Mouse (Mus musculus): ENCODE measurements around the gene Hpn. TPM values are rescaled to one million over a fixed set of nuclear protein-coding genes. Genes with fewer than 3 reads are reported as not detected.
A peak's percentile ranks its signal among the peaks of the same experiment; 100 is the strongest.

Gene Hpn
- total and polyA plus RNA-seq, 2 experiments from 2014 or later: 0.88 TPM; not detected in 1

DNA sequence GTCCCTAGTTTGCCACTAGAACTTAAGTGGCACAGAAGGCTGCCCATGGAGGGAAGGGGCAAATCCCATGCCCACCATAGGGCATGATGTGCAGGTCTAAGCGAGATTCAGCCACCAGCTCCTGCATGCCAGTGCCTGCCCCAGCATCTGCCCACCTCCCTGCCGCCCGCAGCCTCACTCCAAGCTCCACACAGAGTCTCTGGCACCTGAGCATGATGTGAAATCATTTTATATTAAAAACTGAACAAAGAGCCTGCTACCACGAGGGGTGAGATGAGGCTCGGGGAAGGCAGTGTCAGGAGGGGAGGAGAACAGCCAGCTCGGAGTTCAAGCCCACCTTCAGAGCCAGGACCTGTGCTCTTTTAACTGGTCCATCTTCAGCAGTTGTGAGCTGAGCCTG lies 44.8 kb downstream of the Hpn start:
- no peaks in the 10 kb centered on the region for H3K27me3 ChIP-seq (ENCODE audit: insufficient read depth, low read length)
- ATAC-seq (no peak), DNase-seq (ENCODE audit: low spot score) (no peak)
- TF ChIP-seq CTCF (IDR thresholded peaks at IDR 0.05; ENCODE audit: low read depth): no peak
- H3K4me3 ChIP-seq (ENCODE audit: low read length): no peak overlapping the region
- no peaks in the 10 kb centered on the region for H3K9me3 ChIP-seq (ENCODE audit: low read length)
- H3K27ac ChIP-seq: no peak overlapping the region
- H3K4me2 ChIP-seq (ENCODE audit: low read depth, low read length): no peak overlapping the region
- no peaks in the 10 kb centered on the region for H3K4me1 ChIP-seq (ENCODE audit: insufficient read depth, low read length)
- H3K9ac ChIP-seq (replicated peaks; ENCODE audit: low read length): no peak overlapping the region
- H3K36me3 ChIP-seq (ENCODE audit: insufficient read depth, low read length): no peaks in the 10 kb centered on the region
- 70% methylated on average over 6 of the region's 6 CpGs for WGBS

DNA sequence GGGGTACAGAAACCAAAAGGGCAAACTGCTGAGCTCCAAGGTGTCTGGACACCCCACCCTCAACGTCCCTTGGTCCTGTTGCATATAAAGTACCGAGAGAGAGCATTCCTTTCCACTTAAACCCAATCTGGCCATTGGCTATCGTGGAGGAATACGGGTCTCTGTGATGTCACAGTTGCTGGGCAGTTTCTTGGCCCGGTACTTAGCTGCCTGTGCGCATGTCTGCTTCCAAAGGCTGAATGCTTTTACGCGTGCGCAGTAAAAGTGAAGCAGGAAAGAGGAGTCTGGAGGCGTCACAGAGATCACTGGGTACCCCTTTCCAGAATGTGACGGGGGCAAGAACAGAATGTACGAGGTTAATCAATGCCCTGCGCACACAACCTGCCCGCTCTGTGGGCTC lies 45.6 kb downstream of the Hpn start:
- no peak for TF ChIP-seq CTCF (IDR thresholded peaks at IDR 0.05; ENCODE audit: low read depth)
- Histone ChIP-seq H3K9ac (replicated peaks; ENCODE audit: low read length) (no peak overlapping the region), H3K4me2 (ENCODE audit: low read depth, low read length) (no peak overlapping the region), H3K4me1 (ENCODE audit: insufficient read depth, low read length) (no peaks in the 10 kb centered on the region), H3K27ac (no peak overlapping the region), H3K36me3 (ENCODE audit: insufficient read depth, low read length) (no peaks in the 10 kb centered on the region), H3K4me3 (ENCODE audit: low read length) (no peak overlapping the region), H3K27me3 (ENCODE audit: insufficient read depth, low read length) (no peaks in the 10 kb centered on the region), H3K9me3 (ENCODE audit: low read length) (no peaks in the 10 kb centered on the region)
- ATAC-seq: no peak
- DNase-seq (ENCODE audit: low spot score): no peak
- 87% methylated on average over 14 of the region's 14 CpGs for WGBS

DNA sequence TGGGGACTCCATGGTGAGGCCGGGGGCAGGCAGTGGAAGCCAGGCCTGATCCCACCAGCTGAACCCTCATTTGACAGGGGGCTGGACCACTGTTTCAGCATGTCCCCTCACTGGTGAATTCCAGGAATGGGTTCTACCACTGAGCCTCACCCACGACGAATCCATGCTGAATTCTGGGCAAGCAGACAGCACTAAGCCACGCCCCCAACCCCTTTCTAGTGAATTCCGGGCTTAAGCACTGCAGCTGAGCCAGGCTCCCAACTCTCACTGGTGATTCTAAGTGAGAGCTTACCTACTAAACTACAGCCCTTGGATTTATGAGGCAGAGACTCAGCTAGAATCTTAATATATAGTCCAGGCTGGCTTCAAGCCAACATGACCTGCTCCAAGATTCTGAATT lies 47.3 kb downstream of the Hpn start:
- no peak for TF ChIP-seq CTCF (IDR thresholded peaks at IDR 0.05; ENCODE audit: low read depth)
- WGBS: 36% methylated on average over 5 of the region's 5 CpGs

DNA sequence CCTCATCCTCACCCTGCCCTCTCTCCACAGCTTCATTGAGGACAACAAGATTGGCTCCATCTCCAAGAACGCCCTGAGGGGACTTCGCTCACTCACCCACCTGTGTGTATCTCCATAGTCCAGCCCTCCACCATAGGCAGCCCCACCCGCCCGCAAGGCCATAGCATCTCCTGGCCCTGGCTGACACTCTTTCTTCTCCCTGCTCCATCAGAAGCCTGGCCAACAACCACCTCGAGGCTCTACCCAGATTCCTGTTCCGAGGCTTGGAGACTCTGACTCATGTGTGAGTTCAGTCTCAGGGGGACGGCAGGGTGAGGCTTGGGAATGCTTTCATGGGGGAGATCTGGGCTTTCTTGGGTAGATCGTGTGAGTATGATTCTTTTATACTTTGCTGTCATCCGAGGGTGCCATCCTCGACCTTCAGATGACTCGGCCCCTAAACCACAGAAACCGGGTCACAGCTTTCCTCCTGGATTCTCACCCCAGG lies 52.0 kb downstream of the Hpn start:
- WGBS: 84% methylated on average over 12 of the region's 12 CpGs
- TF ChIP-seq CTCF (IDR thresholded peaks at IDR 0.05; ENCODE audit: low read depth): no peak
- Histone ChIP-seq H3K4me1 (ENCODE audit: insufficient read depth, low read length) (no peaks in the 10 kb centered on the region), H3K36me3 (ENCODE audit: insufficient read depth, low read length) (no peaks in the 10 kb centered on the region), H3K4me2 (ENCODE audit: low read depth, low read length) (no peak overlapping the region), H3K4me3 (ENCODE audit: low read length) (no peak overlapping the region), H3K27me3 (ENCODE audit: insufficient read depth, low read length) (no peaks in the 10 kb centered on the region), H3K9me3 (ENCODE audit: low read length) (no peaks in the 10 kb centered on the region), H3K27ac (no peak overlapping the region), H3K9ac (replicated peaks; ENCODE audit: low read length) (no peak overlapping the region)
- DNase-seq (ENCODE audit: low spot score): no peak
- no peak for ATAC-seq

More for the DNA sequence above, 47.3 kb downstream of the Hpn start:
- no peak overlapping the region for H3K4me2 ChIP-seq (ENCODE audit: low read depth, low read length)
- no peaks in the 10 kb centered on the region for H3K36me3 ChIP-seq (ENCODE audit: insufficient read depth, low read length)
- H3K9me3 ChIP-seq (ENCODE audit: low read length): no peaks in the 10 kb centered on the region
- no peak overlapping the region for H3K4me3 ChIP-seq (ENCODE audit: low read length)
- no peak overlapping the region for H3K9ac ChIP-seq (replicated peaks; ENCODE audit: low read length)
- H3K4me1 ChIP-seq (ENCODE audit: insufficient read depth, low read length): no peaks in the 10 kb centered on the region
- ATAC-seq (peak; percentile 64), DNase-seq (ENCODE audit: low spot score) (peak; percentile 69)
- H3K27me3 ChIP-seq (ENCODE audit: insufficient read depth, low read length): no peaks in the 10 kb centered on the region
- no peak overlapping the region for H3K27ac ChIP-seq

DNA sequence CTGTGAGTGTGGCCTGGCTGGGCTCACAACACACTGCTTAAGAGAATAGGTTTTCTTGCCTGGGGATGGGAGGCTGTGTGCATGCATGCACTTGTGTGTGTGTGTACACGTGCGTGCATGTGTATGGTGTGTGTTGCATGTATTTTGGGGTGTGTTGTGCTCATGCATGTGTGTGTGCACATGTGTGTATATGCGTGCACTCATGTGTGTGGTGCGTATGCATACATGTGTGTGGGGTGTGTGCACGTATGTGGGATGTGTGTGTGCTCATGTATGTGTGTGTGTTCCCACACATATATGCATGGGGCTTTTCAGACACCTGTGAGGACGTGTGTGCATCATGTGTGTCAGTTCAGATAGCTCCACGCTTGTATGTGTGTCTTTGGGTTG lies 54.5 kb downstream of the Hpn start:
- H3K4me1 ChIP-seq (ENCODE audit: insufficient read depth, low read length): no peaks in the 10 kb centered on the region
- H3K4me3 ChIP-seq (ENCODE audit: low read length): no peak overlapping the region
- H3K27ac ChIP-seq: no peak overlapping the region
- no peak overlapping the region for H3K9ac ChIP-seq (replicated peaks; ENCODE audit: low read length)
- TF ChIP-seq CTCF (IDR thresholded peaks at IDR 0.05; ENCODE audit: low read depth): no peak
- WGBS: 90% methylated on average over 7 of the region's 7 CpGs
- no peaks in the 10 kb centered on the region for H3K36me3 ChIP-seq (ENCODE audit: insufficient read depth, low read length)
- H3K4me2 ChIP-seq (ENCODE audit: low read depth, low read length): no peak overlapping the region
- DNase-seq (ENCODE audit: low spot score): no peak
- no peaks in the 10 kb centered on the region for H3K9me3 ChIP-seq (ENCODE audit: low read length)
- no peaks in the 10 kb centered on the region for H3K27me3 ChIP-seq (ENCODE audit: insufficient read depth, low read length)
- no peak for ATAC-seq

DNA sequence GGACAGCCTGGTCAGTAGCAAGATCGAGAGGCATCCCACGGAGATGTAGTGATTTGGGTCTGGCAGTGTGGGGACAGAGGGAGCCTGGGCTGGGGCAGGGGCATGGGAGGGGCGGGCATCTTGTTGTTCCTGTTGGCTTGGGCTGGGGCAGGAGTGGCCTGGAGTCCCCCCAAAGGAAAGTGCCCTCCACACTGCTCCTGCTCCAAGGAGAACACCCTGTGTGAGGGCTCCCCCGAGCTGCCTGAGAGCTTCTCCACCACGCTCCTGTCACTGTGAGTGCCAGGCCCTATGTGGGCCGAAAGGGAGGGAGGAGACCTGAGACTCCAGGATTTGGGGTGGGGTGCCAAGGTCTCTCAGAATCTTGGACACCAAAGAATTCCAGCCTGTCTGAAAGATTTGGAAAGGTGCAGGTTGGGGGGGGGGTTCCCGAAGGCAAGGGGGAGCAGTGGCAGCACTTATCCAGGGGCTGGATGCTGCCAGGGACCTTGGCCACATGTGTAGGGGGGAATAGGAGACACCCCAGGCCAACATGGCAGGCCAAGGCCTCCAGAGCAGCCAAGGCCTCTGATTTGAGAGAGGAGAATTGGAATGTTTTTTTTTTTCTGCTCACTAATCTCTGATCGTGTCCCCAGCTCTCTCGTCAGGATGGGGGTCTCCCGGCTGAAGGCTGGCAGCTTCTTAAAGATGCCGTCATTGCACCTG lies 55.0 kb downstream of the Hpn start:
- H3K27ac ChIP-seq: no peak overlapping the region

DNA sequence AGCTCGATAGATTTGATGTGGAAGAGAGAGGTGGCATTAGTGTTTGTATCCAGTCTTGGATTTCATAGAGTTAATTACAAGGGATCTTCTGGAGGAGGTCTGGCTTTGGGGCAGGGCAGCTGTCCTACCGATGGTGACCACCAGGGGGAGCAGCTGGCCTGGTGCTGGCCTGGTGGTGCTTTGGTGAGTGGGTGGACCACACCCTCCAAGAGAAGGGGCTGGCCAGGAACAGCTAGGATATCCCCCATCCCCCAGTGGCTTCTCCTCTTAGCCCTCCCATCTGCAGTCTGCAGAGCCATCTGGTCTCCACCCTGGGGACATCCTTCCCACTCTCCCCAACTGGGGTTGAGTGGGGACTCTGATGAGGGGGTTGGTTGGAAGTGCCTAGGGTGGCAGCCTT lies 56.0 kb downstream of the Hpn start, which contains the start of gene Lgi4:
TSS of gene Lgi4 (plus strand) at position 235 of the 400 bp plus-strand sequence.
- Histone ChIP-seq H3K27me3 (ENCODE audit: insufficient read depth, low read length) (no peaks in the 10 kb centered on the region), H3K36me3 (ENCODE audit: insufficient read depth, low read length) (no peaks in the 10 kb centered on the region), H3K4me1 (ENCODE audit: insufficient read depth, low read length) (0 out of 2 replicates have a peak, but pooled peaks cover 3% of the 10 kb centered on the region), H3K4me3 (ENCODE audit: low read length) (no peak within 1 kb of the TSS), H3K4me2 (ENCODE audit: low read depth, low read length) (no peak within 1 kb of the TSS), H3K9ac (replicated peaks; ENCODE audit: low read length) (no peak within 1 kb of the TSS), H3K9me3 (ENCODE audit: low read length) (no peaks in the 10 kb centered on the region), H3K27ac (no peak within 1 kb of the TSS)
- peak; percentile 72 for DNase-seq (ENCODE audit: low spot score)
- peak; percentile 97 for TF ChIP-seq CTCF (IDR thresholded peaks at IDR 0.05; ENCODE audit: low read depth)
- ATAC-seq: peak; percentile 81
- WGBS: 0% methylated on average over 2 of the region's 2 CpGs

More for the DNA sequence above, 55.0 kb downstream of the Hpn start:
- 51% methylated on average over 11 of the region's 11 CpGs for WGBS
- H3K36me3 ChIP-seq (ENCODE audit: insufficient read depth, low read length): no peaks in the 10 kb centered on the region
- TF ChIP-seq CTCF (IDR thresholded peaks at IDR 0.05; ENCODE audit: low read depth): no peak
- DNase-seq (ENCODE audit: low spot score): no peak
- H3K4me1 ChIP-seq (ENCODE audit: insufficient read depth, low read length): 0 out of 2 replicates have a peak, but pooled peaks cover 3% of the 10 kb centered on the region
- H3K9ac ChIP-seq (replicated peaks; ENCODE audit: low read length): no peak overlapping the region
- H3K4me3 ChIP-seq (ENCODE audit: low read length): no peak overlapping the region
- no peaks in the 10 kb centered on the region for H3K27me3 ChIP-seq (ENCODE audit: insufficient read depth, low read length)
- H3K9me3 ChIP-seq (ENCODE audit: low read length): no peaks in the 10 kb centered on the region
- ATAC-seq: no peak
- no peak overlapping the region for H3K4me2 ChIP-seq (ENCODE audit: low read depth, low read length)

All from hindbrain, postnatal 0 days (tissue).